Comparison of ENCODE assay signal across 31 mouse cellular contexts in the genomic region with DNA sequence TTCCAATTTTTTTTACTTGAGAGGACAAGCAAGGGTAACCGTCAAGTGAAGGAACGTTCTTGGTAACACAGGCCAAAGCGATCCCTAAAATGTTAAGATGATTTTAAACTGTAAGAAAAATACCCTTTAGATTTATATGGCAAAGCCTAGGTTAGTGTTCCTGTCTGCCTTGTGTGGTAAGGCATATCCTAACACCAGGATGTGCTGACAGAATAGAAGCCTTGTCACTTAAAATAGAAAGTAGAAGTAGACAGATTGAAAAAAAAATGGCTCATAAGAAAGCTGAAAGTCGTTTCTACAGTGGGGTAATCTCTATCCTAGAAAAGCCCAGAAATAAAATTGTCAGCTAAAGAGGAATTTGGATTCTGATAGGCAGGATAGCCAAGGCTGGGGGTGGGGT. TPM values are rescaled to one million over a fixed set of nuclear protein-coding genes. Genes with fewer than 3 reads are reported as not detected.
DNase-seq lines count a peak whose midpoint lies in the region; ATAC-seq and TF ChIP-seq lines count a peak whose summit lies in the region.
"Had no signal": no experiment of that assay in that cellular context is flagged by ENCODE, and none has a peak within 500 bp of the region (broad histone marks: within the 10 kb centered on the region; RNA-seq: fewer than 3 reads in every experiment).

No protein-coding gene starts in this region.

- no peak for TF ChIP-seq CTCF in left cerebral cortex, adult 2 months (IDR thresholded peaks at IDR 0.05)
- no peak for TF ChIP-seq CTCF in thymus, adult 2 months (IDR thresholded peaks at IDR 0.05; ENCODE audit: borderline replicate concordance, control insufficient read depth, extremely low read depth, insufficient read depth, low read length, poor library complexity)

- intact Hi-C loops in heart, postnatal 36 days (cut with DNase I) = no loop called here
- intact Hi-C loops in left cerebral cortex, adult 2 months (cut with DNase I) = no loop called here

- peaks cover 8% of the 10 kb centered on the region for H3K9me3 ChIP-seq in heart, embryonic 16.5 days (replicated peaks; ENCODE audit: control insufficient read depth, low read length)
- H3K9me3 ChIP-seq: forebrain, embryonic 10.5 days; hindbrain, embryonic 10.5 days; limb, embryonic 15.5 days had no signal

- H3K4me2 ChIP-seq in heart, embryonic 16.5 days (ENCODE audit: low read depth, low read length) = peak overlapping the region; percentile 44
- H3K4me2 ChIP-seq: limb, embryonic 15.5 days; lung, embryonic 14.5 days had no signal

- H3K4me3 ChIP-seq in left cerebral cortex, adult 2 months = no peak overlapping the region
- H3K4me3 ChIP-seq in heart, embryonic 16.5 days (ENCODE audit: low read length) = no peak overlapping the region
- H3K4me3 ChIP-seq in thymus, adult 2 months (ENCODE audit: control insufficient read depth, insufficient read depth, low read length) = no peak overlapping the region
- H3K4me3 ChIP-seq: forebrain, embryonic 10.5 days; hindbrain, embryonic 10.5 days; limb, embryonic 15.5 days had no signal

- H3K27me3 ChIP-seq in heart, embryonic 16.5 days (ENCODE audit: control insufficient read depth, insufficient read depth, low read length) = no peaks in the 10 kb centered on the region
- H3K27me3 ChIP-seq in thymus, adult 2 months (ENCODE audit: control insufficient read depth, insufficient read depth, low read length) = no peaks in the 10 kb centered on the region
- H3K27me3 ChIP-seq: limb, embryonic 15.5 days had no signal

- H3K4me1 ChIP-seq in heart, embryonic 16.5 days (ENCODE audit: control insufficient read depth, insufficient read depth, low read length) = peaks cover 9% of the 10 kb centered on the region
- H3K4me1 ChIP-seq in thymus, adult 2 months (replicated peaks; ENCODE audit: control insufficient read depth, insufficient read depth, low read length) = no peaks in the 10 kb centered on the region
- H3K4me1 ChIP-seq: forebrain, embryonic 10.5 days; hindbrain, embryonic 10.5 days; limb, embryonic 15.5 days had no signal

- WGBS in heart, embryonic 16.5 days = 60% methylated on average over 4 of the region's 4 CpGs
- 74% methylated on average over 4 of the region's 4 CpGs for WGBS in thymus, adult 2 months

- DNase-seq in heart, adult 11 months = peak; percentile 84
- DNase-seq in heart, postnatal 36 days = no peak
- DNase-seq in left cerebral cortex, adult 2 months (ENCODE audit: extremely low spot score in 1 of 2, low spot score in 2 of 2) = no peak
- DNase-seq in left cerebral cortex, adult 8-10 months (ENCODE audit: low spot score in 2 of 2) = no peak
- no peak for DNase-seq in embryo, embryonic 10 days (ENCODE audit: low spot score)
- DNase-seq in thymus, adult 2 months = no peak
- DNase-seq: adrenal gland, postnatal 14 days; cerebellum, adult 9-10 months; gastrocnemius, postnatal 36 days; kidney, postnatal 36 days; left cerebral cortex, postnatal 4 days; lung, embryonic 14.5 days; lung, postnatal 36 days; right cerebral cortex, adult 18-20 months; right cerebral cortex, postnatal 4 days; thymus, postnatal 36 days had no signal

- peak overlapping the region; percentile 41 for H3K27ac ChIP-seq in left cerebral cortex, adult 2 months
- H3K27ac ChIP-seq in heart, embryonic 16.5 days (ENCODE audit: low read length) = peak overlapping the region; percentile 42; the same call in 1 of the 2 replicates
- H3K27ac ChIP-seq in thymus, adult 2 months (ENCODE audit: control insufficient read depth, insufficient read depth, low read length) = no peak overlapping the region
- H3K27ac ChIP-seq: forebrain, embryonic 10.5 days; hindbrain, embryonic 10.5 days; limb, embryonic 15.5 days; liver, embryonic 14.5 days had no signal

- ATAC-seq in heart, embryonic 16.5 days (replicated peaks; ENCODE audit: extremely low read depth, insufficient read depth, low FRiP score) = peak; percentile 75
- ATAC-seq: forebrain, embryonic 16.5 days; hindbrain, embryonic 16.5 days; intestine, embryonic 16.5 days had no signal

- peak overlapping the region; percentile 29; the same call in 1 of the 2 replicates for H3K9ac ChIP-seq in heart, embryonic 16.5 days (ENCODE audit: low read length)
- H3K9ac ChIP-seq: limb, embryonic 15.5 days; liver, embryonic 14.5 days; lung, embryonic 14.5 days had no signal

- no peaks in the 10 kb centered on the region for H3K36me3 ChIP-seq in heart, embryonic 16.5 days (ENCODE audit: control insufficient read depth, insufficient read depth)
- H3K36me3 ChIP-seq in thymus, adult 2 months (ENCODE audit: control insufficient read depth, insufficient read depth, low read length) = no peaks in the 10 kb centered on the region
- H3K36me3 ChIP-seq: forebrain, embryonic 10.5 days; hindbrain, embryonic 10.5 days; limb, embryonic 15.5 days had no signal

- no peak for TF ChIP-seq POLR2A in thymus, adult 2 months (IDR thresholded peaks at IDR 0.05; ENCODE audit: control insufficient read depth, extremely low read depth, insufficient read depth, low read length, poor library complexity)

RNA-seq across cellular contexts. Expression of a gene that starts 58.4 kb away (rescaled TPM):
- total RNA-seq in heart, postnatal 36 days (2021) = not detected
- not detected for total RNA-seq in left cerebral cortex, adult 2 months (2021)
- not detected for total RNA-seq in left cerebral cortex, adult 8-10 months (2022)
- 0.26 TPM in 1 of 2 replicates, not detected in the other for polyA plus RNA-seq in heart, embryonic 16.5 days (2015; fragmentation: Nextera tagmentation; extraction: Ambion mirVana)
- polyA plus RNA-seq in thymus, adult 2 months (2012; rRNA removed) = 0.09 TPM in 1 of 2 replicates, not detected in the other
- total RNA-seq: adrenal gland, postnatal 14 days; common myeloid progenitor, adult 5-6 weeks; gastrocnemius, postnatal 36 days; left cerebral cortex, adult 18-20 months; left cerebral cortex, postnatal 4 days; midbrain, postnatal 0 days had no signal
- polyA plus RNA-seq: embryonic facial prominence, embryonic 11.5 days; forebrain, embryonic 10.5 days; forebrain, embryonic 16.5 days; hindbrain, embryonic 10.5 days; hindbrain, embryonic 16.5 days; intestine, embryonic 16.5 days; kidney, embryonic 14.5 days; limb, embryonic 15.5 days; liver, embryonic 14.5 days; lung, embryonic 14.5 days; midbrain, postnatal 0 days; neural tube, embryonic 14.5 days; stomach, embryonic 14.5 days had no signal
